Mouse (Mus musculus) cerebellum, postnatal 25 days (tissue): ENCODE measurements at regions not wholly inside any gene's neighbourhood (a gene's known extent, or its start where the extent isn't known, plus 50 kb on each side); places are given as distances from the start of the nearest gene placed in this dataset.
"Not testable (repeated sequence)": the region's sequence is repeated elsewhere in the genome, so short reads cannot be mapped to it uniquely, and the experiment has no call there.

Experiments used
- DNase-seq, 2 experiments: peaks; one replicate each; pipeline ENCODE4 v3.0.0; 2021; ENCODE audit warnings: mixed read lengths in 2 of 2

DNA sequence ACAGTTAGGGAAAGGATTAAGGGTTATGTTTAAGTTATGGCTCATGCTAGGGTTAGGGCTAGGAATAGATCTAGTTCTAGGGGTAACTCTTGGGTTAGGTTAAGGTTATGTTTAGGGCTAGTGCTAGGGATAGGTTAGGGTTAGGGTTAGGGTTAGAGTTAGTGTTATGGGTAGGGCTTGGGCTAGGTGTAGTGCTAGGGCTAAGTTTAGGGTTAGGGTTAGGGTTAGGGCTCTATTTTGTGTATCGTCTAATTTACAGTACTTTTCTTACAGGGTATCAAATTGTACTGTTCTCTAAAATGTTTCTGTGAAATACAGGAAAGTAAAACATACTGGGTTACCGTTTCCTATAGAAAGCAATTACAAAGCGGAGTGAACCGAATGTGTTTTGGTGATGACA lies 64.8 kb downstream of the Ptchd3 start:
- no peak for DNase-seq

GRCm38 (mm10) chr11:121904393-121904792 lies 74.3 kb downstream of the Ptchd3 start:
- not testable (repeated sequence) for DNase-seq

- DNase-seq, result not testable (repeated sequence)
Measured at GRCm38 (mm10) chr11:121924631-121925030, 94.6 kb downstream of the Ptchd3 start.

DNA sequence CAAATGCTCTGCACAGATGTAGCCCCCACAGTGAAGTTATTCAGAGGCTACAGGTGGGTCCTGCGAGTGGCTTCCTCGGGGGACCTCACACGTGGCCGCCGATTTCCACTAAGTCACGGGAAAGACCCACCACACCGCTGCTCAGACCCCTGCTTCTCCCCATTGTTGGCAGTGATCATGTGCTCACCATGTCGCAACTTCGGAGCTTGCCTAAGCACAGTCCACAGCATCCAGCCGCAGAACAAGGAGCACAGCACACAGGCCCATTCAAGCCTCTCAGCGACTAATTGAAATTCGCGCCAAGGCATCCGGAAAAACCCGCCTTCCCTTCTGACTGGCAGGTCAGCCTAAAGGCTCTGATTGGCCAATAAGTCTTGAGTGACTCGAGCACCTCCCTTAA lies 95.0 kb downstream of the Ptchd3 start:
- not testable (repeated sequence) for DNase-seq

DNA sequence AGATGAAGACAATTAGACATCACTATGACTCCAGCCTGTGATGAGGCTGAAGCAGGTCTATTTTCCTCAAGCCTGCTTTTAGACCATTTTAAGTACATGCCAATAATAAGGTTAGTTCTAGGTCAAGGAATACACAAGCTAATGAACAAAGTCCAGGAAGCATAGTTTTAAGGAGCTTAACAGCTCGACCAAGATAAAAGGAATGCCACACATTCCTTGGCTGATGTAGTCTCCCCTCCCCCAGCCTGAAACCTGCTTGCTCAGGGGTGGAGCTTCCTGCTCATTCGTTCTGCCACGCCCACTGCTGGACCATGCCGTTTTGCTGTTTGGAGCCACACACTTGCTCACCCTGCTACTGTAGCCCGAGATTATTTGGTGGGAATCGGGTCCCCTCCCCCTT lies 121.7 kb downstream of the Ptchd3 start:
- not testable (repeated sequence) for DNase-seq

DNA sequence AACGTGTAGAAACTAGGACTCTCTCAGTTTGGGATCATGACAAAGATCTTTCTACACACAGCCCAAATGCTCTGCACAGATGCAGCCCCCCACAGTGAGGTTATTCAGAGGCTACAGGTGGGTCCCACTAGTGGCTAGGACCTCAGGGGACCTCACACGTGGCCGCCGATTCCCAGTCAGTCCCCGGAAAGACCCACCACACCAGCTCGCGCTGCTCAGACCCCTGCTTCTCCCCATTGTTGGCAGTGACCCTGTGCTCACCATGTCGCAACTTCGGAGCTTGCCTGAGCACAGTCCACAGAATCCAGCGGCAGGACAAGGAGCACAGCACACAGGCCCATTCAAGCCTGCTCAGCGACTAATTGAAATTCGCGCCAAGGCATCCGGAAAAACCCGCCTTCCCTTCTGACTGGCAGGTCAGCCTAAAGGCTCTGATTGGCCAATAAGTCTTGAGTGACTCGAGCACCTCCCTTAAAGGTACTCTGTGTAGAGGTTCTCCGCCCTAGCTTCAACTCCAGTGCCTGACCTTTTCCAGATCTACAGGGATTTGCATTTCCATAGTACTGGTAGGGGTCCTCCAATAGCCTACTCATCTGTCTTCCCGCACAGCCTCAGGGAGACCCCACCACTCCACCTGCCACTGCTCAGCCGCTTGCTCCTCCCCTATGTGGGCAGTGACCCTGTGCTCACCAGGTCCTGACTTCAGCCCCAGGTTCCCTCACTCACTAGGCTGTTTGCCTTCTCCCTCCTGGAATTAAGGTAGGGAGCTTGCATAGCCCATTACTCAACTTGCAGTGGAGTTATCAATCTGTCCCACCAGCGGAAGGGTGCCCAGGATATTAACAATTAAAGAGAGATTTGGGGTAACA lies 126.6 kb downstream of the Ptchd3 start:
- DNase-seq, result peak in 1 of 2 experiments; percentile 1

DNA sequence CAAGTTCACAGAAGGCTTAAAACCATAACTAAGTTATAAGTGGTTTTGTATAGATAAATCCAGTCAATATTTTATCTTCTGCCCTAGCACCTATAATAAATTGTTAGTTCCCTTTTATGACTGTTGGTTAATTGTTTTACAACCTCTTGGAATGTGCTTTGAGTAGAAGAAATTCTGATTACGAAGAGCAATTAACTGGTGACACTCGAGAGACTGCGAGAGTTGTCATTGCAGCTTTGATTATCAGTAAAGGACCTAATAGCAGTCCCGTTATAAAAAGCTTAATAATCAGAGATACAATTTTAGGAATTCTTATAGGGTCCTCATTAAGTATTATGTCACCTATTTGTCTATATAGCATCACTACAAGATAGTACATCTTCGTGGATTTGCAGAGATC lies 128.7 kb downstream of the Ptchd3 start:
- not testable (repeated sequence) for DNase-seq

DNA sequence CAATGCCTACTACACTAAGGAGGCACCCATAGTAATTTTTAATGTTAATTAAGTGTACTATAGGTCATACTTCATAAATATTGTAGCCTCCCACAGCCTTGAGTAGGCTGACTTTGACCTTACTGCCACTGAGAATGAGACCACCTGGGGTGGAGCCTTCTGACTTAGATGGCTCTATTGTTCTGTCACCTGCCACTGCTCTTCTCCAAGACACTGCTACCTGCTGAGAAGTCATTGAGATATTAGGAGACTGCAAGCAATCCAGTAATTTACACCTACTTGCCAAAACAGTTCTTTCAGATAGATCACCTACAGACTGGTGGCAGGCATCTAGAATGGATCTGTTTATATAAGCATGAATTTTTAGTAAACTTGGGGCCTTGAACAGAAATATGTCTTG lies 134.1 kb downstream of the Ptchd3 start:
- DNase-seq, result not testable (repeated sequence)

- not testable (repeated sequence) for DNase-seq
Measured at GRCm38 (mm10) chr11:121965911-121966310, 135.9 kb downstream of the Ptchd3 start.
